Mouse (Mus musculus) stomach, embryonic 16.5 days (tissue): ENCODE measurements around the gene Slc40a1. TPM values are rescaled to one million over a fixed set of nuclear protein-coding genes. Genes with fewer than 3 reads are reported as not detected.

Source experiments
- ATAC-seq: fragments of 200-750 bp; cut with Nextera tagmentation; 2 replicates; pipeline ENCODE4 v1.8.0; 2017; ENCODE audit warnings: moderate number of reproducible peaks, moderate TSS enrichment; ENCODE audit not compliant: insufficient read depth, low FRiP score
- H3K27ac ChIP-seq: fragments of 300-500 bp; sonication (generic); 2 replicates; pipeline ENCODE4 v1.5.1; 2014; ENCODE audit warnings: low read length
- H3K27me3 ChIP-seq: fragments of 300-500 bp; sonication (generic); 2 replicates; pipeline ENCODE4 v1.6.1; 2014; ENCODE audit warnings: low read length, control low read depth, mixed read lengths; ENCODE audit not compliant: control insufficient read depth, insufficient read depth
- H3K36me3 ChIP-seq: fragments of 300-500 bp; sonication (generic); 2 replicates; pipeline ENCODE4 v1.6.1; 2014; ENCODE audit warnings: low read length; ENCODE audit not compliant: control insufficient read depth, insufficient read depth
- H3K4me1 ChIP-seq: fragments of 300-500 bp; sonication (generic); 2 replicates; pipeline ENCODE4 v1.6.1; 2014; ENCODE audit warnings: low read length, control low read depth, mixed read lengths; ENCODE audit not compliant: control insufficient read depth, insufficient read depth
- H3K4me2 ChIP-seq: fragments of 300-500 bp; sonication (generic); 2 replicates; pipeline ENCODE4 v1.6.1; 2014; ENCODE audit warnings: low read depth, low read length, mixed read lengths
- H3K4me3 ChIP-seq: fragments of 300-500 bp; sonication (generic); replicated peaks from 2 replicates; pipeline ENCODE4 v1.5.1; 2014; ENCODE audit warnings: mild to moderate bottlenecking, low read length
- H3K9ac ChIP-seq: fragments of 300-500 bp; sonication (generic); 2 replicates; pipeline ENCODE4 v1.6.1; 2014; ENCODE audit warnings: low read length
- H3K9me3 ChIP-seq: fragments of 300-500 bp; sonication (generic); replicated peaks from 2 replicates; pipeline ENCODE4 v1.6.1; 2016; ENCODE audit warnings: low read length, control low read depth; ENCODE audit not compliant: control insufficient read depth
- WGBS: fragments of 180-500 bp; shearing (Covaris S2); extraction: QIAGEN DNeasy Blood & Tissue Kit; methylation state at CpG from one replicate; pipeline ENCODE4 v1.1.7; 2014; 5-methylcytosine and 5-hydroxymethylcytosine counted together
- polyA plus RNA-seq: library from polyadenylated mRNA; unstranded; fragments of >200 nt; fragmentation: Nextera tagmentation; extraction: Ambion mirVana; gene quantifications from 2 replicates; pipeline ENCODE4 v1.2.1, GENCODE M21; 2015

The Slc40a1 gene
- polyA plus RNA-seq, 1 experiment from 2014 or later, result 142 TPM

DNA sequence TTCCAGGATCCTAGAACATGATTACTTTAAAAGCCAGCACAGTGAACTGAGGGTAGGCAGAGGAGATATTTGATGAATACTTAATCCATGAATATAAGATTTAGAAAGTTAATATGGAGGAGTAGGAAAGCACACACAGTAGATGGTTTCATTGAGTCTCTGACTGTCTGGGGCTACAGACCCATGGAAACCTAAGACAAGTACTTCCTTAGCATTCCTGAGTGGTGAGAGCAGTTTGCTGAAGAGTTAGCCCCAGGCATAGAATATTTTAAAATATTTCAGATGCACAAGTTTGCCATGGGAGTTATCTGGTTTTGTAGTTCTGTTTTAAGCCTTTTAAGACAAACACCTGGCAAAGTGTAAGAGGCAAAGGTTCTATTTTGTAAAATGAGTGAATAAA, 65.2 kb downstream of the Slc40a1 start:
- no peak overlapping the region for H3K27ac ChIP-seq
- H3K36me3 ChIP-seq, result no peaks in the 10 kb centered on the region
- no peaks in the 10 kb centered on the region for H3K9me3 ChIP-seq
- H3K4me3 ChIP-seq, result no peak overlapping the region
- H3K9ac ChIP-seq, result no peak overlapping the region
- ATAC-seq, result no peak
- no peak overlapping the region for H3K4me2 ChIP-seq
- H3K27me3 ChIP-seq, result no peaks in the 10 kb centered on the region
- H3K4me1 ChIP-seq, result peaks cover 18% of the 10 kb centered on the region

DNA sequence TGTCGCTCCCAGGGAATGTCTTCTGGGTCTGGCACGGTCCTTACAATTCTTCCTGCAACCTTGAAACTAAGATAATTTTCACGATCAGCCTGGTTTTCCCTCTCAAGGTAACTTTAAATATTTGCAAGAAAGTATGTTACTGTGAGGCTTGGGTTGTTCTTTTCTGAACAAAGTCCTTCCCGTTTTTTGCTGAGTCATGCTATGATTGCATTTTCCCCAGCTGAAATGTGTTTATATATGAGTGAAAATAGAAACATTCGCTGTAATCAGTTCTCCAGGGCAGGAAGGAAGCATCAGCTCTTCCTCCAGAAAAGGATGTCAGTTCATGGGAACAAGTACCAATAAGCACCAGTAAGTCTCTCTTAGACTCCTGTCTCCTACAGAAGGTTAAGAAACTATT, 66.0 kb downstream of the Slc40a1 start:
- peaks cover 11% of the 10 kb centered on the region for H3K4me1 ChIP-seq
- H3K4me2 ChIP-seq, result no peak overlapping the region
- 0 out of 2 replicates have a peak, but pooled peaks have one; percentile 19 for ATAC-seq
- no peaks in the 10 kb centered on the region for H3K36me3 ChIP-seq
- 23% methylated on average over 5 of the region's 5 CpGs for WGBS
- no peak overlapping the region for H3K4me3 ChIP-seq
- peak overlapping the region; percentile 58; the same call in 1 of the 2 replicates for H3K27ac ChIP-seq
- no peak overlapping the region for H3K9ac ChIP-seq
- no peaks in the 10 kb centered on the region for H3K27me3 ChIP-seq
- no peaks in the 10 kb centered on the region for H3K9me3 ChIP-seq

Other genes with a start within 250 kb of the Slc40a1 start
- gene Wdr75, start 131.4 kb downstream of the Slc40a1 start, polyA plus RNA-seq, result 52.0 and 58.6 TPM in 2 replicates
- gene Gm5269, start 36.2 kb downstream of the Slc40a1 start, polyA plus RNA-seq, result not detected in 2 replicates
- 0.76 and 1.7 TPM in 2 replicates for gene Dnah7b, start 139.8 kb upstream of the Slc40a1 start, polyA plus RNA-seq